Mouse (Mus musculus): ENCODE results near the gene Setdb1. TPM values are rescaled to one million over a fixed set of nuclear protein-coding genes. Genes with fewer than 3 reads are reported as not detected.

The Setdb1 gene
- polyA plus RNA-seq, 1 experiment: 11.5 TPM

GRCm38 (mm10) chr3:95284062-95284461 lies 72.9 kb downstream of the Setdb1 start:
- H3K27me3 ChIP-seq (ENCODE audit: control insufficient read depth, insufficient read depth, insufficient read length): no peaks in the 10 kb centered on the region
- peaks cover 20% of the 10 kb centered on the region for H3K79me2 ChIP-seq (ENCODE audit: control insufficient read depth, insufficient read depth)
- no peaks in the 10 kb centered on the region for H3K36me3 ChIP-seq (ENCODE audit: control insufficient read depth, insufficient read depth)
- H3K4me3 ChIP-seq: peak overlapping the region; percentile 84
- H3ac ChIP-seq (ENCODE audit: control insufficient read depth, insufficient read length): peak overlapping the region; percentile 71
- H3K4me2 ChIP-seq (ENCODE audit: low read depth): peak overlapping the region; percentile 94
- no peak for TF ChIP-seq USF1 (IDR thresholded peaks at IDR 0.05; ENCODE audit: low read depth)
- TF ChIP-seq MYOD1 (IDR thresholded peaks at IDR 0.05; ENCODE audit: control insufficient read depth in 1 of 3, insufficient read length in 2 of 3, low read depth in 2 of 3): no peak
- TF ChIP-seq E2F4 (IDR thresholded peaks at IDR 0.05; ENCODE audit: insufficient read depth): no peak
- TF ChIP-seq CEBPB (IDR thresholded peaks at IDR 0.05; ENCODE audit: insufficient read depth, poor library complexity, severe bottlenecking): no peak
- no peak for TF ChIP-seq TCF3 (IDR thresholded peaks at IDR 0.05; ENCODE audit: insufficient read length, low read depth)
- TF ChIP-seq REST (IDR thresholded peaks at IDR 0.05; ENCODE audit: insufficient read depth, insufficient read length): no peak
- no peak for TF ChIP-seq MYOG (IDR thresholded peaks at IDR 0.05; ENCODE audit: control insufficient read depth in 1 of 3, insufficient read depth in 1 of 3, insufficient read length in 2 of 3, low read depth in 2 of 3)
- TF ChIP-seq POLR2AphosphoS2 (IDR thresholded peaks at IDR 0.05; ENCODE audit: insufficient read length, low read depth): no peak
- no peak for TF ChIP-seq MAX (IDR thresholded peaks at IDR 0.05; ENCODE audit: low read depth)
- no peak for TF ChIP-seq TCF12 (IDR thresholded peaks at IDR 0.05; ENCODE audit: insufficient read depth, poor library complexity, severe bottlenecking)
- no peak for TF ChIP-seq POLR2A (IDR thresholded peaks at IDR 0.05; ENCODE audit: insufficient read length, low read depth)
- no peak for TF ChIP-seq SRF (IDR thresholded peaks at IDR 0.05; ENCODE audit: control insufficient read depth, insufficient read length, low read depth)

GRCm38 (mm10) chr3:95283589-95283941 lies 73.4 kb downstream of the Setdb1 start:
- TF ChIP-seq POLR2A (IDR thresholded peaks at IDR 0.05; ENCODE audit: insufficient read length, low read depth) (no peak), SRF (IDR thresholded peaks at IDR 0.05; ENCODE audit: control insufficient read depth, insufficient read length, low read depth) (no peak), TCF12 (IDR thresholded peaks at IDR 0.05; ENCODE audit: insufficient read depth, poor library complexity, severe bottlenecking) (no peak), MYOG (IDR thresholded peaks at IDR 0.05; ENCODE audit: control insufficient read depth in 1 of 3, insufficient read depth in 1 of 3, insufficient read length in 2 of 3, low read depth in 2 of 3) (no peak)
- no peaks in the 10 kb centered on the region for H3K36me3 ChIP-seq (ENCODE audit: control insufficient read depth, insufficient read depth)
- H3ac ChIP-seq (ENCODE audit: control insufficient read depth, insufficient read length): peak overlapping the region; percentile 71
- peak overlapping the region; percentile 94 for H3K4me2 ChIP-seq (ENCODE audit: low read depth)
- peaks cover 25% of the 10 kb centered on the region for H3K79me2 ChIP-seq (ENCODE audit: control insufficient read depth, insufficient read depth)
- H3K4me3 ChIP-seq: peak overlapping the region; percentile 84
- H3K27me3 ChIP-seq (ENCODE audit: control insufficient read depth, insufficient read depth, insufficient read length): no peaks in the 10 kb centered on the region

- Histone ChIP-seq H3K36me3 (ENCODE audit: control insufficient read depth, insufficient read depth) (no peaks in the 10 kb centered on the region), H3K4me3 (peak overlapping the region; percentile 84), H3K27me3 (ENCODE audit: control insufficient read depth, insufficient read depth, insufficient read length) (no peaks in the 10 kb centered on the region), H3K4me2 (ENCODE audit: low read depth) (peak overlapping the region; percentile 94), H3ac (ENCODE audit: control insufficient read depth, insufficient read length) (peak overlapping the region; percentile 71), H3K79me2 (ENCODE audit: control insufficient read depth, insufficient read depth) (peaks cover 30% of the 10 kb centered on the region)
- peak; percentile 62 for TF ChIP-seq POLR2AphosphoS2 (IDR thresholded peaks at IDR 0.05; ENCODE audit: insufficient read length, low read depth)
- no peak for TF ChIP-seq SRF (IDR thresholded peaks at IDR 0.05; ENCODE audit: control insufficient read depth, insufficient read length, low read depth)
- TF ChIP-seq TCF3 (IDR thresholded peaks at IDR 0.05; ENCODE audit: insufficient read length, low read depth): no peak
- TF ChIP-seq E2F4 (IDR thresholded peaks at IDR 0.05; ENCODE audit: insufficient read depth): no peak
- peak; percentile 16 to 81 (median 70) for TF ChIP-seq MYOG (IDR thresholded peaks at IDR 0.05; ENCODE audit: control insufficient read depth in 1 of 3, insufficient read depth in 1 of 3, insufficient read length in 2 of 3, low read depth in 2 of 3)
- peak in 2 of 3 experiments; percentile 64 to 87 for TF ChIP-seq MYOD1 (IDR thresholded peaks at IDR 0.05; ENCODE audit: control insufficient read depth in 1 of 3, insufficient read length in 2 of 3, low read depth in 2 of 3)
- peak; percentile 74 for TF ChIP-seq POLR2A (IDR thresholded peaks at IDR 0.05; ENCODE audit: insufficient read length, low read depth)
- TF ChIP-seq TCF12 (IDR thresholded peaks at IDR 0.05; ENCODE audit: insufficient read depth, poor library complexity, severe bottlenecking): no peak
Measured at GRCm38 (mm10) chr3:95282865-95283588, 74.0 kb downstream of the Setdb1 start.

GRCm38 (mm10) chr3:95282381-95282864 lies 74.6 kb downstream of the Setdb1 start:
- peak overlapping the region; percentile 84 for H3K4me3 ChIP-seq
- no peaks in the 10 kb centered on the region for H3K36me3 ChIP-seq (ENCODE audit: control insufficient read depth, insufficient read depth)
- peak overlapping the region; percentile 71 for H3ac ChIP-seq (ENCODE audit: control insufficient read depth, insufficient read length)
- peaks cover 30% of the 10 kb centered on the region for H3K79me2 ChIP-seq (ENCODE audit: control insufficient read depth, insufficient read depth)
- H3K27me3 ChIP-seq (ENCODE audit: control insufficient read depth, insufficient read depth, insufficient read length): no peaks in the 10 kb centered on the region
- TF ChIP-seq TCF12 (IDR thresholded peaks at IDR 0.05; ENCODE audit: insufficient read depth, poor library complexity, severe bottlenecking) (no peak), USF1 (IDR thresholded peaks at IDR 0.05; ENCODE audit: low read depth) (no peak), E2F4 (IDR thresholded peaks at IDR 0.05; ENCODE audit: insufficient read depth) (no peak), CEBPB (IDR thresholded peaks at IDR 0.05; ENCODE audit: insufficient read depth, poor library complexity, severe bottlenecking) (peak; percentile 67; the same call in 1 of the 2 replicates), REST (IDR thresholded peaks at IDR 0.05; ENCODE audit: insufficient read depth, insufficient read length) (no peak)
- peak overlapping the region; percentile 94 for H3K4me2 ChIP-seq (ENCODE audit: low read depth)

Data from myocyte (in vitro differentiated cells).